Mouse (Mus musculus) cerebellum, adult 2 months (tissue): ENCODE data around the gene Mthfd1. TPM values are rescaled to one million over a fixed set of nuclear protein-coding genes. Genes with fewer than 3 reads are reported as not detected.
A peak's percentile ranks its signal among the peaks of the same experiment; 100 is the strongest.

Experiments
- DNase-seq, 2 experiments: peaks; one replicate each; pipeline ENCODE4 v3.0.0; 2021
- H3K27ac ChIP-seq: fragments of 200-500 bp; 2 replicates; pipeline ENCODE4 v1.5.1; 2012; ENCODE audit warnings: low read length, control low read depth, inconsistent platforms; ENCODE audit not compliant: insufficient read depth
- H3K27me3 ChIP-seq: fragments of 200-500 bp; 2 replicates; pipeline ENCODE4 v1.6.1; 2012; ENCODE audit warnings: inconsistent platforms, mild to moderate bottlenecking, low read length, moderate library complexity; ENCODE audit not compliant: control insufficient read depth, insufficient read depth
- H3K4me1 ChIP-seq: fragments of 200-500 bp; 2 replicates; pipeline ENCODE4 v1.6.1; 2011; ENCODE audit warnings: low read length; ENCODE audit not compliant: control insufficient read depth, insufficient read depth
- H3K4me3 ChIP-seq: fragments of 200-500 bp; replicated peaks from 2 replicates; pipeline ENCODE3; 2011; ENCODE audit warnings: mild to moderate bottlenecking, low read depth, low read length, control low read depth; ENCODE audit not compliant: insufficient read depth
- CTCF ChIP-seq: fragments of 200-500 bp; IDR thresholded peaks from 2 replicates; pipeline ENCODE4 v1.5.1; 2011; ENCODE audit warnings: low read depth, mild to moderate bottlenecking, control low read depth, low read length, moderate library complexity, borderline replicate concordance; ENCODE audit not compliant: insufficient read depth
- POLR2A ChIP-seq: fragments of 200-500 bp; IDR thresholded peaks from 2 replicates; pipeline ENCODE4 v1.6.1; 2011; ENCODE audit warnings: low read length, control low read depth, borderline replicate concordance; ENCODE audit not compliant: insufficient read depth
- WGBS: fragments of 180-500 bp; shearing (Covaris S2); methylation state at CpG from one replicate; pipeline ENCODE4 v1.1.7; 2018; 5-methylcytosine and 5-hydroxymethylcytosine counted together
- polyA plus RNA-seq: library from polyadenylated mRNA; depleted of rRNA; stranded (reverse); fragments of >200 nt; gene quantifications from 2 replicates; pipeline ENCODE4 v1.2.3, GENCODE M21; 2012; rRNA removed

Gene Mthfd1
- polyA plus RNA-seq, 1 experiment: 44.4 TPM

- no peak for TF ChIP-seq POLR2A
- TF ChIP-seq CTCF: no peak
- no peaks in the 10 kb centered on the region for H3K27me3 ChIP-seq
- peak; percentile 22 to 23 for DNase-seq
- peak overlapping the region; percentile 54 for H3K4me3 ChIP-seq
- no peaks in the 10 kb centered on the region; the same call in 1 of the 2 replicates for H3K4me1 ChIP-seq
- 5% methylated on average over 9 of the region's 9 CpGs for WGBS
- peak overlapping the region; percentile 56; the same call in 1 of the 2 replicates for H3K27ac ChIP-seq
Measured at GRCm38 (mm10) chr12:76368201-76368789, 113.2 kb downstream of the Mthfd1 start.

GRCm38 (mm10) chr12:76368790-76369205 lies 113.7 kb downstream of the Mthfd1 start:
- no peaks in the 10 kb centered on the region for H3K27me3 ChIP-seq
- H3K27ac ChIP-seq: peak overlapping the region; percentile 56
- H3K4me1 ChIP-seq: no peaks in the 10 kb centered on the region; the same call in 1 of the 2 replicates
- H3K4me3 ChIP-seq: peak overlapping the region; percentile 54
- WGBS: under 1% methylated on average over 26 of the region's 26 CpGs
- DNase-seq: peak in 1 of 2 experiments; percentile 75
- TF ChIP-seq POLR2A: no peak
- no peak for TF ChIP-seq CTCF

Other genes with a start within 250 kb of the Mthfd1 start
- gene Esr2, start 78.0 kb upstream of the Mthfd1 start, polyA plus RNA-seq: 0.07 and 0.10 TPM in 2 replicates
- gene Tex21, start 8.6 kb upstream of the Mthfd1 start, polyA plus RNA-seq: not detected in 2 replicates
- 3.8 and 4.4 TPM in 2 replicates for gene Akap5, start 69.6 kb downstream of the Mthfd1 start, polyA plus RNA-seq
- 16.7 and 18.8 TPM in 2 replicates for gene Zbtb25, start 114.3 kb downstream of the Mthfd1 start, polyA plus RNA-seq
- 3.2 and 3.3 TPM in 2 replicates for gene Zbtb1, start 115.0 kb downstream of the Mthfd1 start, polyA plus RNA-seq
- 20.0 and 20.6 TPM in 2 replicates for gene Hspa2, start 148.9 kb downstream of the Mthfd1 start, polyA plus RNA-seq
- 0.72 and 0.90 TPM in 2 replicates for gene Ppp1r36, start 162.2 kb downstream of the Mthfd1 start, polyA plus RNA-seq